Mouse (Mus musculus): ENCODE results near the gene Sh2d6.

- TF ChIP-seq CTCF (IDR thresholded peaks at IDR 0.05; ENCODE audit: low read depth) (no peak), EP300 (IDR thresholded peaks at IDR 0.05; ENCODE audit: low read depth) (no peak)
Observed at GRCm38 (mm10) chr6:72487282-72487681, 34.2 kb downstream of the Sh2d6 start.

Data from liver, embryonic 14.5 days (tissue).